Mouse (Mus musculus) MEL (cell line): ENCODE data around the gene Arhgap24. TPM values are rescaled to one million over a fixed set of nuclear protein-coding genes. Genes with fewer than 3 reads are reported as not detected.

Experiments
- DNase-seq: peaks from one replicate; pipeline ENCODE4 v3.0.0; 2011; ENCODE audit warnings: low read depth, low spot score
- H3K27ac ChIP-seq: 2 replicates; pipeline ENCODE4 v1.5.1; 2012; ENCODE audit warnings: low read depth, mild to moderate bottlenecking, control low read depth, low read length, moderate library complexity; ENCODE audit not compliant: control insufficient read depth
- H3K27me3 ChIP-seq, 2 experiments: fragments of 150-350 bp in 1 of 2; sonication (generic) in 1 of 2; 2 replicates each; pipeline ENCODE4 v1.6.1; 2012; ENCODE audit warnings: low read length in 2 of 2, mild to moderate bottlenecking in 2 of 2, improper control_type of control experiment in 1 of 2, moderate library complexity in 1 of 2; ENCODE audit not compliant: insufficient read depth in 2 of 2, control insufficient read depth in 1 of 2
- H3K36me3 ChIP-seq, 2 experiments: 2 replicates each; pipeline ENCODE4 v1.6.1; 2012 to 2014; ENCODE audit warnings: low read length in 2 of 2, improper control_type of control experiment in 1 of 2, inconsistent platforms in 1 of 2, mild to moderate bottlenecking in 1 of 2; ENCODE audit not compliant: insufficient read depth in 2 of 2, control insufficient read depth in 1 of 2
- H3K4me1 ChIP-seq, 2 experiments: fragments of 150-350 bp in 1 of 2; sonication (generic) in 1 of 2; 2 replicates each; pipeline ENCODE4 v1.6.1; 2012; ENCODE audit warnings: low read length in 2 of 2, improper control_type of control experiment in 1 of 2, mild to moderate bottlenecking in 1 of 2; ENCODE audit not compliant: insufficient read depth in 2 of 2, control insufficient read depth in 1 of 2
- H3K4me3 ChIP-seq, 2 experiments: fragments of 150-350 bp in 1 of 2; sonication (generic) in 1 of 2; 2 replicates each; pipeline ENCODE4 v1.5.1; 2012; ENCODE audit warnings: low read depth in 2 of 2, low read length in 2 of 2, mild to moderate bottlenecking in 2 of 2, moderate library complexity in 2 of 2, control low read depth in 1 of 2, improper control_type of control experiment in 1 of 2; ENCODE audit not compliant: control insufficient read depth in 1 of 2, insufficient read depth in 1 of 2
- H3K79me2 ChIP-seq: 2 replicates; pipeline ENCODE4 v1.6.1; 2012; ENCODE audit warnings: mild to moderate bottlenecking, low read length, moderate library complexity; ENCODE audit not compliant: control insufficient read depth, poor library complexity, insufficient read depth
- H3K9ac ChIP-seq: 2 replicates; pipeline ENCODE4 v1.6.1; 2012; ENCODE audit warnings: low read depth, mild to moderate bottlenecking, control low read depth, low read length, moderate library complexity; ENCODE audit not compliant: control insufficient read depth, poor library complexity, severe bottlenecking
- H3K9me3 ChIP-seq: fragments of 150-350 bp; sonication (generic); replicated peaks from 2 replicates; pipeline ENCODE4 v1.6.1; 2012; ENCODE audit warnings: mild to moderate bottlenecking, low read length, improper control_type of control experiment, moderate library complexity; ENCODE audit not compliant: insufficient read depth
- CHD1 ChIP-seq: IDR thresholded peaks from 2 replicates; pipeline ENCODE4 v1.6.1; 2012; ENCODE audit warnings: low read depth, mild to moderate bottlenecking, inconsistent platforms, low read length, improper control_type of control experiment
- ELF1 ChIP-seq: IDR thresholded peaks from 2 replicates; pipeline ENCODE4 v1.6.1; 2014; ENCODE audit warnings: low read depth, mild to moderate bottlenecking, inconsistent platforms, low read length, improper control_type of control experiment, moderate library complexity
- ETS1 ChIP-seq: IDR thresholded peaks from 2 replicates; pipeline ENCODE4 v1.6.1; 2012; ENCODE audit warnings: low read depth, mild to moderate bottlenecking, inconsistent platforms, low read length, improper control_type of control experiment, moderate library complexity
- HCFC1 ChIP-seq: IDR thresholded peaks from 2 replicates; pipeline ENCODE4 v1.6.1; 2012; ENCODE audit warnings: low read depth, mild to moderate bottlenecking, inconsistent platforms, low read length, improper control_type of control experiment, moderate library complexity
- JUND ChIP-seq: IDR thresholded peaks from 2 replicates; pipeline ENCODE4 v1.6.1; 2011; ENCODE audit warnings: low read depth, mild to moderate bottlenecking, improper control_type of control experiment, low read length
- KAT2A ChIP-seq: conservative IDR thresholded peaks from 2 replicates; pipeline ENCODE4 v1.6.1; 2012; ENCODE audit warnings: low read depth, low read length, improper control_type of control experiment, inconsistent platforms
- MAFK ChIP-seq: IDR thresholded peaks from 2 replicates; pipeline ENCODE4 v1.6.1; 2011; ENCODE audit warnings: low read depth, mild to moderate bottlenecking, low read length, improper control_type of control experiment, borderline replicate concordance
- MAX ChIP-seq: IDR thresholded peaks from 2 replicates; pipeline ENCODE4 v1.6.1; 2011; ENCODE audit warnings: low read length, improper control_type of control experiment
- MEF2A ChIP-seq: IDR thresholded peaks from 2 replicates; pipeline ENCODE4 v1.6.1; 2014; ENCODE audit warnings: low read depth, mild to moderate bottlenecking, inconsistent platforms, low read length, improper control_type of control experiment; ENCODE audit not compliant: poor library complexity, insufficient replicate concordance, severe bottlenecking; ENCODE audit errors: extremely low read depth
- MYB ChIP-seq: IDR thresholded peaks from 2 replicates; pipeline ENCODE4 v1.6.1; 2011; ENCODE audit warnings: mild to moderate bottlenecking, low read depth, low read length, improper control_type of control experiment
- POLR2A ChIP-seq, 2 experiments: IDR thresholded peaks; 2 replicates each; pipeline ENCODE4 v1.6.1; 2011 to 2012; ENCODE audit warnings: low read length in 2 of 2, mild to moderate bottlenecking in 2 of 2, control low read depth in 1 of 2, improper control_type of control experiment in 1 of 2, low read depth in 1 of 2, moderate library complexity in 1 of 2; ENCODE audit not compliant: control insufficient read depth in 1 of 2, insufficient read depth in 1 of 2, poor library complexity in 1 of 2
- POLR2AphosphoS2 ChIP-seq: IDR thresholded peaks from 2 replicates; pipeline ENCODE4 v1.6.1; 2011; ENCODE audit warnings: low read length, improper control_type of control experiment
- RAD21 ChIP-seq: IDR thresholded peaks from 2 replicates; pipeline ENCODE4 v1.6.1; 2011; ENCODE audit warnings: mild to moderate bottlenecking, low read depth, low read length, improper control_type of control experiment
- RCOR1 ChIP-seq: IDR thresholded peaks from 2 replicates; pipeline ENCODE4 v1.6.1; 2012; ENCODE audit warnings: low read depth, mild to moderate bottlenecking, inconsistent platforms, low read length, improper control_type of control experiment
- SIN3A ChIP-seq: IDR thresholded peaks from 2 replicates; pipeline ENCODE4 v1.6.1; 2012; ENCODE audit warnings: low read length, improper control_type of control experiment, inconsistent platforms
- TAL1 ChIP-seq: IDR thresholded peaks from 2 replicates; pipeline ENCODE4 v1.6.1; 2012; ENCODE audit warnings: mild to moderate bottlenecking, inconsistent platforms, low read length, moderate library complexity, mixed read lengths
- TBP ChIP-seq: IDR thresholded peaks from 2 replicates; pipeline ENCODE4 v1.8.0; 2011; ENCODE audit warnings: low read depth, low read length, improper control_type of control experiment
- USF2 ChIP-seq, 2 experiments: IDR thresholded peaks; 2 replicates each; pipeline ENCODE4 v1.6.1; 2011 to 2012; ENCODE audit warnings: improper control_type of control experiment in 2 of 2, low read length in 2 of 2, borderline replicate concordance in 1 of 2, inconsistent platforms in 1 of 2, low read depth in 1 of 2, mild to moderate bottlenecking in 1 of 2; ENCODE audit not compliant: insufficient read depth in 1 of 2
- ZC3H11A ChIP-seq: IDR thresholded peaks from 2 replicates; pipeline ENCODE4 v1.6.1; 2012; ENCODE audit warnings: low read depth, mild to moderate bottlenecking, inconsistent platforms, low read length, improper control_type of control experiment
- ZKSCAN1 ChIP-seq: IDR thresholded peaks from 2 replicates; pipeline ENCODE4 v1.6.1; 2012; ENCODE audit warnings: low read depth, mild to moderate bottlenecking, inconsistent platforms, low read length, improper control_type of control experiment, moderate library complexity
- ZMIZ1 ChIP-seq: IDR thresholded peaks from 2 replicates; pipeline ENCODE4 v1.6.1; 2012; ENCODE audit warnings: low read depth, mild to moderate bottlenecking, inconsistent platforms, low read length, improper control_type of control experiment, moderate library complexity
- ZNF384 ChIP-seq: IDR thresholded peaks from 2 replicates; pipeline ENCODE4 v1.6.1; 2012; ENCODE audit warnings: low read depth, mild to moderate bottlenecking, inconsistent platforms, low read length, improper control_type of control experiment
- polyA plus RNA-seq, 2 experiments: library from polyadenylated mRNA; stranded (reverse) in 1 of 2; unstranded in 1 of 2; fragments of >175 nt in 1 of 2; fragments of >200 nt in 1 of 2; gene quantifications; 2 replicates each; pipeline versions ENCODE4 v1.2.1 to v1.2.4; 2012; ENCODE audit warnings: low replicate concordance in 2 of 2, low read depth in 1 of 2; ENCODE audit not compliant: insufficient read length in 2 of 2, insufficient read depth in 1 of 2, missing spikeins in 1 of 2
- total RNA-seq: library from RNA; depleted of rRNA; stranded (reverse); fragments of 300-350 nt; gene quantifications from 2 replicates; pipeline ENCODE4 v1.2.3, GENCODE M21; 2012

Gene Arhgap24
- total and polyA plus RNA-seq, 3 experiments: not detected

DNA sequence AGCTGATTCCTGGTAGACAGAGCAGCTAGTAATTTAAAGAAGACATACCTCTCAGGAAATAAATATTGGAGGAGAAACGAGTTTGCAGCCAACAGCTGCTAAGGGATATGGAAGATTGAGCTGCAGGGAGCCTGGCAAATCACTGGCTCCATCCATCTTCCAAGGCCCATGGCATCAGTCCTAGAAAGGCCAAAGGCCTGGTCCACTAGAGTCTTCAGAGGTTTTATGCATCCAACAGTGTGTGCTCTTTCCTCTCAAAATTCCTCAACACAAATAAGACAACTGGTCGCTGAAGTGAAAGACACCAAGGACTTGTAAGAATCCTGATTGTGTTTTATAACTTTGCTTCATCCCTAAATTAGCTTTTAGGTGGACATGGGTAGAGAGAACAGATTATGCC lies 194.1 kb downstream of the Arhgap24 start:
- H3K9ac ChIP-seq: no peak overlapping the region
- H3K9me3 ChIP-seq: no peaks in the 10 kb centered on the region
- H3K27me3 ChIP-seq: no peaks in the 10 kb centered on the region
- no peaks in the 10 kb centered on the region for H3K79me2 ChIP-seq
- no peak for DNase-seq
- no peaks in the 10 kb centered on the region for H3K4me1 ChIP-seq
- no peak overlapping the region for H3K27ac ChIP-seq
- TF ChIP-seq HCFC1 (no peak), POLR2AphosphoS2 (no peak), MYB (no peak), ETS1 (no peak), MEF2A (no peak), RAD21 (no peak), MAFK (no peak), RCOR1 (no peak)
- H3K36me3 ChIP-seq: no peaks in the 10 kb centered on the region
- H3K4me3 ChIP-seq: no peak overlapping the region

DNA sequence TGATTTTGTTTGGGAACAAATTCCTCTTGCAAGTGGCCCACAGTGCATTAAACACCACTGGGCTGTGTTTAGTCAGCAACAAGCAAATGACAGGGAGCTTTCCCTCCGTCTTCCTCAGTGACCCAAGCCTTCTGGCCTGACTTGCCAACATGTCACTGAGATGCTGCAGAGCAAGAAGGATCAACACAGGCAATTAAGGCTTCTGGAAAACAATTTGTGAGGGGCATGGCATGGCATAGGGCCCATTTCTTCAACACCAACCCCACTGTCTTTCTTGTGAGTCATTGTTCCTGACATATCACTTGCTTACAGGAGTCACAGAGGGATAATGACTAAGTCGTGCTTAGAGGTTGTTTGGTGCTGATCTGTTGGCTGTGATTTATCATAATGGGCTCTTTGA lies 196.0 kb downstream of the Arhgap24 start:
- Histone ChIP-seq H3K4me1 (no peaks in the 10 kb centered on the region), H3K4me3 (no peak overlapping the region), H3K79me2 (no peaks in the 10 kb centered on the region), H3K9me3 (no peaks in the 10 kb centered on the region), H3K9ac (no peak overlapping the region), H3K36me3 (no peaks in the 10 kb centered on the region), H3K27me3 (no peaks in the 10 kb centered on the region), H3K27ac (no peak overlapping the region)
- no peak for DNase-seq
- no peak for TF ChIP-seq POLR2AphosphoS2
- no peak for TF ChIP-seq POLR2A (IDR thresholded peaks at IDR 0.05; ENCODE audit: control insufficient read depth in 1 of 2, insufficient read depth in 1 of 2, low read depth in 1 of 2, low read length in 2 of 2, poor library complexity in 1 of 2)
- TF ChIP-seq ETS1: no peak
- TF ChIP-seq CHD1: no peak
- no peak for TF ChIP-seq TBP
- TF ChIP-seq KAT2A: no peak
- no peak for TF ChIP-seq ZMIZ1
- no peak for TF ChIP-seq ZKSCAN1
- no peak for TF ChIP-seq MAX
- TF ChIP-seq SIN3A: no peak
- no peak for TF ChIP-seq MAFK
- TF ChIP-seq ELF1: no peak
- no peak for TF ChIP-seq JUND
- no peak for TF ChIP-seq ZC3H11A
- TF ChIP-seq RCOR1: no peak
- no peak for TF ChIP-seq USF2 (IDR thresholded peaks at IDR 0.05; ENCODE audit: borderline replicate concordance in 1 of 2, insufficient read depth in 1 of 2, low read depth in 1 of 2, low read length in 2 of 2)
- no peak for TF ChIP-seq ZNF384
- TF ChIP-seq TAL1: no peak
